Mouse (Mus musculus): ENCODE data around the gene Adam8. TPM values are rescaled to one million over a fixed set of nuclear protein-coding genes. Genes with fewer than 3 reads are reported as not detected.

Adam8 gene
- polyA plus RNA-seq, 1 experiment = 4.9 TPM

- WGBS = 56% methylated on average over 11 of the region's 11 CpGs
- Histone ChIP-seq H3K4me1 (ENCODE audit: control insufficient read depth, insufficient read depth, insufficient read length, low read length) (no peaks in the 10 kb centered on the region), H3K4me3 (ENCODE audit: low read depth, low read length) (no peak overlapping the region), H3K27ac (ENCODE audit: insufficient read depth, low read depth, low read length) (no peak overlapping the region), H3K36me3 (ENCODE audit: control insufficient read depth, insufficient read depth, low read length) (no peaks in the 10 kb centered on the region), H3K27me3 (ENCODE audit: control insufficient read depth, insufficient read depth, low read length) (no peaks in the 10 kb centered on the region)
- TF ChIP-seq POLR2A (IDR thresholded peaks at IDR 0.05; ENCODE audit: low read depth, low read length) (no peak), CTCF (IDR thresholded peaks at IDR 0.05; ENCODE audit: extremely low read depth, insufficient read length, insufficient replicate concordance, low read depth, low read length) (no peak)
Observed at GRCm38 (mm10) chr7:139957437-139957836, 34.9 kb downstream of the Adam8 start.

GRCm38 (mm10) chr7:139956658-139957057, 35.7 kb downstream of the Adam8 start:
- 76% methylated on average over 3 of the region's 3 CpGs for WGBS
- Histone ChIP-seq H3K4me1 (ENCODE audit: control insufficient read depth, insufficient read depth, insufficient read length, low read length) (no peaks in the 10 kb centered on the region), H3K27ac (ENCODE audit: insufficient read depth, low read depth, low read length) (no peak overlapping the region), H3K36me3 (ENCODE audit: control insufficient read depth, insufficient read depth, low read length) (no peaks in the 10 kb centered on the region), H3K4me3 (ENCODE audit: low read depth, low read length) (no peak overlapping the region), H3K27me3 (ENCODE audit: control insufficient read depth, insufficient read depth, low read length) (no peaks in the 10 kb centered on the region)
- no peak for TF ChIP-seq CTCF (IDR thresholded peaks at IDR 0.05; ENCODE audit: extremely low read depth, insufficient read length, insufficient replicate concordance, low read depth, low read length)
- TF ChIP-seq POLR2A (IDR thresholded peaks at IDR 0.05; ENCODE audit: low read depth, low read length) = no peak

- no peak for TF ChIP-seq CTCF (IDR thresholded peaks at IDR 0.05; ENCODE audit: extremely low read depth, insufficient read length, insufficient replicate concordance, low read depth, low read length)
- TF ChIP-seq POLR2A (IDR thresholded peaks at IDR 0.05; ENCODE audit: low read depth, low read length) = no peak
- no peaks in the 10 kb centered on the region for H3K36me3 ChIP-seq (ENCODE audit: control insufficient read depth, insufficient read depth, low read length)
- 70% methylated on average over 4 of the region's 4 CpGs for WGBS
- no peak overlapping the region for H3K4me3 ChIP-seq (ENCODE audit: low read depth, low read length)
- H3K27me3 ChIP-seq (ENCODE audit: control insufficient read depth, insufficient read depth, low read length) = no peaks in the 10 kb centered on the region
- H3K4me1 ChIP-seq (ENCODE audit: control insufficient read depth, insufficient read depth, insufficient read length, low read length) = no peaks in the 10 kb centered on the region
- no peak overlapping the region for H3K27ac ChIP-seq (ENCODE audit: insufficient read depth, low read depth, low read length)
Observed at GRCm38 (mm10) chr7:139955505-139955904, 36.9 kb downstream of the Adam8 start.

GRCm38 (mm10) chr7:139951991-139952633, 40.2 kb downstream of the Adam8 start:
- no peaks in the 10 kb centered on the region for H3K27me3 ChIP-seq (ENCODE audit: control insufficient read depth, insufficient read depth, low read length)
- TF ChIP-seq POLR2A (IDR thresholded peaks at IDR 0.05; ENCODE audit: low read depth, low read length) (no peak), CTCF (IDR thresholded peaks at IDR 0.05; ENCODE audit: extremely low read depth, insufficient read length, insufficient replicate concordance, low read depth, low read length) (no peak)
- no peak overlapping the region for H3K27ac ChIP-seq (ENCODE audit: insufficient read depth, low read depth, low read length)
- H3K4me3 ChIP-seq (ENCODE audit: low read depth, low read length) = no peak overlapping the region
- WGBS = 85% methylated on average over 6 of the region's 6 CpGs
- H3K36me3 ChIP-seq (ENCODE audit: control insufficient read depth, insufficient read depth, low read length) = no peaks in the 10 kb centered on the region
- H3K4me1 ChIP-seq (ENCODE audit: control insufficient read depth, insufficient read depth, insufficient read length, low read length) = no peaks in the 10 kb centered on the region

GRCm38 (mm10) chr7:139951079-139951478, 41.3 kb downstream of the Adam8 start:
- Histone ChIP-seq H3K4me3 (ENCODE audit: low read depth, low read length) (peak overlapping the region; percentile 65), H3K4me1 (ENCODE audit: control insufficient read depth, insufficient read depth, insufficient read length, low read length) (no peaks in the 10 kb centered on the region), H3K27me3 (ENCODE audit: control insufficient read depth, insufficient read depth, low read length) (no peaks in the 10 kb centered on the region), H3K27ac (ENCODE audit: insufficient read depth, low read depth, low read length) (no peak overlapping the region), H3K36me3 (ENCODE audit: control insufficient read depth, insufficient read depth, low read length) (no peaks in the 10 kb centered on the region)
- WGBS = 2% methylated on average over 16 of the region's 16 CpGs
- no peak for TF ChIP-seq POLR2A (IDR thresholded peaks at IDR 0.05; ENCODE audit: low read depth, low read length)
- no peak for TF ChIP-seq CTCF (IDR thresholded peaks at IDR 0.05; ENCODE audit: extremely low read depth, insufficient read length, insufficient replicate concordance, low read depth, low read length)

GRCm38 (mm10) chr7:139950283-139950971, 41.9 kb downstream of the Adam8 start:
- Histone ChIP-seq H3K36me3 (ENCODE audit: control insufficient read depth, insufficient read depth, low read length) (no peaks in the 10 kb centered on the region), H3K4me1 (ENCODE audit: control insufficient read depth, insufficient read depth, insufficient read length, low read length) (no peaks in the 10 kb centered on the region), H3K27me3 (ENCODE audit: control insufficient read depth, insufficient read depth, low read length) (peaks cover 5% of the 10 kb centered on the region), H3K27ac (ENCODE audit: insufficient read depth, low read depth, low read length) (peak overlapping the region; percentile 47), H3K4me3 (ENCODE audit: low read depth, low read length) (peak overlapping the region; percentile 65)
- WGBS = under 1% methylated on average over 33 of the region's 33 CpGs
- TF ChIP-seq POLR2A (IDR thresholded peaks at IDR 0.05; ENCODE audit: low read depth, low read length) (no peak), CTCF (IDR thresholded peaks at IDR 0.05; ENCODE audit: extremely low read depth, insufficient read length, insufficient replicate concordance, low read depth, low read length) (no peak; the same call in 1 of the 2 replicates)

- 1% methylated on average over 15 of the region's 15 CpGs for WGBS
- H3K4me1 ChIP-seq (ENCODE audit: control insufficient read depth, insufficient read depth, insufficient read length, low read length) = no peaks in the 10 kb centered on the region
- no peak for TF ChIP-seq POLR2A (IDR thresholded peaks at IDR 0.05; ENCODE audit: low read depth, low read length)
- peak; percentile 45; the same call in 1 of the 2 replicates for TF ChIP-seq CTCF (IDR thresholded peaks at IDR 0.05; ENCODE audit: extremely low read depth, insufficient read length, insufficient replicate concordance, low read depth, low read length)
- peak overlapping the region; percentile 65 for H3K4me3 ChIP-seq (ENCODE audit: low read depth, low read length)
- H3K27me3 ChIP-seq (ENCODE audit: control insufficient read depth, insufficient read depth, low read length) = peaks cover 10% of the 10 kb centered on the region
- H3K27ac ChIP-seq (ENCODE audit: insufficient read depth, low read depth, low read length) = peak overlapping the region; percentile 47
- no peaks in the 10 kb centered on the region for H3K36me3 ChIP-seq (ENCODE audit: control insufficient read depth, insufficient read depth, low read length)
Observed at GRCm38 (mm10) chr7:139949893-139950282, 42.5 kb downstream of the Adam8 start.

Data from small intestine, adult 2 months (tissue).